Mouse (Mus musculus) Muller cell, postnatal 12 days (primary cell): ENCODE results near the gene Nat8.
"Not testable (repeated sequence)": the region's sequence is repeated elsewhere in the genome, so short reads cannot be mapped to it uniquely, and the experiment has no call there.

ENCODE experiments used
- DNase-seq: peaks from one replicate; pipeline ENCODE4 v3.0.0-alpha.2; 2015; ENCODE audit errors: inconsistent ontology term

The Nat8 gene

DNA sequence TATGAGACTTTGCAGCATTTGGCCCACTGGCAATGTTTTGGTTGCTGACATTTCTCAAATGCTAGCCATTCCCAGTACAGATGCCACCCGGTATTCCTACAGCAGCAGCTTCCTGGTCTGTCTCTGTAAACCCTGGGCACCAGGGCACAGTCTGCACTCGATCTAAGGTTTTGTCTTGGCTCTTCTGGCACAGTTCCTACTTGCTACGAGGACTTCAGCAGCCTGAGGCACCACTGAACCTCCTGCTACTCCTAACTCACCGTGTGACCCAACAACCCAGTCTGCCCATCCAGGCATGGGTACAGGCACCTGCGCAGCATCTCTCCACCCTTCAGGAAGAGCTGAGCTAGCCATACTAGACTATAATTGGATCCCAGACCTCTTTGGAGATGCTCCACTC lies 4.2 kb upstream of the Nat8 start:
- not testable (repeated sequence) for DNase-seq

DNA sequence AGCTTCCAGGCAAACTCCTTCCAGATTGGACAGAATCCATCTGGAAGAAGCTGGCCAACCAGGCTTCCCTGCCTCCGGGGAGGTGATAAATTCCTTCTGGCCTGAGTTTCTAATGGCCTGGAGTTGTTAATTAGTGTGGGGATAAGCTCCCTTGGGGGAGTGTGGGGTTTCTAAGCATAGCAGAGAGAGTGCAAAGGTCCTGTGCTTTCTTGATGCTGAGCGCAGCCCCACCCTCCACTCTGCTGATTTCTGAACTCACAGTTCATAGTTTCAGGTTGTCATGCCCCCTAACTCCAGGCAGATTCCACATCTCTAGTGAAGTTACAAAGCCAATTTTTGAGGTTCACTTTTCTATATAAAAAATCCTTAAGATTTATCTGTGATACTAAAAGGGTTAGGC lies 3.2 kb upstream of the Nat8 start:
- DNase-seq: not testable (repeated sequence)

DNA sequence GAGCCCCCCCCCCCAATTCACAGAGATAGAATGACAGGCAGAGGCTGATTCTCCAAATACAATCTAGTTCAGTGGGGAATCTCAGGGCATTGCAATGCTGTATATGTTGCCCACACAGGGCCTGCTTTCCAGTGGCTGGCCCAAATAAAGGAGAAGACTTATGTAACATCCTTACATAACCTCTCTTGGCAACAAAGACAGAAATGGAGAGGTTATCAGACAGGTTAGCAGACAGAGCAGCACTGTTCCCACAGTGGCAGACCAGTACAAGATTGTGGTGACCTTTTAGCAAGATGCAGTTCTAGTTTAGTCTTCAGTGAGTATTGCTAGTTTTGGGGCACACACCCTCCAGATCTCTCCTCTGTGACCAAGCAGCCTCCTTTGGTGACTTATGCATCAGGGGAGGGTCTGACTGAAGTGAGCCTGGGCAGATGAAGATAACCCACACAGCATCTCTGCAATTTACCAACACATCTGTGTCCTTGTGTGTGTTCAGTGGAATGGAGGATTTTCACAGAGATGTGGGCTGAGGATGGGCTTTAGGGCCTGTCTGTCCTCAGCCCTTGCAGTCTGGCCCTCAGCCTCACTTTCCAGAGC lies 2.7 kb upstream of the Nat8 start:
- peak; percentile 53 for DNase-seq

DNA sequence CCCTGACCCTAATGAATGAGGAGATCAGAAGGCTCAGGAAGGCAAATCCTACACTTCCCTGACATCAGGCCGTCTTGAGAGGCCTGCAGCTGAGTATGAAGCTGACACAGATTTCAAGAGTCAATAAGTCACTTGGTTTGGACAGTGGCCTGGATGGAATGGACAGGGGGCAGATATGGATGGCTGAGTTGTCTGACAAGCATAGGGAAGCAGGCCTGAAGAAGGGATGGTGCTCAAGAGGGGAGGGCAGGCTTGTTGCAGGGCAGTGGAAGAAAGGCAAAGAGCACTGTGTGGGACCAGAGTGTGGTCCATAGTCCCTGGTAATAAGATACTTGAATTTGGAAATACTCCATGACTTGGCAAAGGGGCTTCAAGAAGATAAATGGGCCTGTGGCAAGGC lies 2.4 kb downstream of the Nat8 start:
- DNase-seq: no peak

DNA sequence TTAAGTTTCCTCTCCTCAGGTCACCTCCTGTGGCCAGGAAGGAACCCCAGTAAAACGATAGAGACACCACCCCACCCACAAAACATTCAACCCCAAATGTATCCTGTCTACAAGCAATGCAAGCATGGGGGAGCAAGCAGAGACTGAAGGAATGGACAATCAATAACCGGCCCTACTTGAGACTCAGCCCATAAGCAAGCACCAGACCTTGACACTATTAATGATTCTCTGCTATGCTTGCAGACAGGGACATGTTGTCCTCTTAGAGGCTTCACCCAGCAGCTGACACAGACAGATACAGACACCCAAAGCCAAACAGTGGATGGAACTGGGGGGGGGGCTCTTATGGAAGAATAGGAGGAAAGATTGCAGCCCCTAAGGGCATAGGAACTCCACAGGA lies 6.0 kb downstream of the Nat8 start:
- no peak for DNase-seq

DNA sequence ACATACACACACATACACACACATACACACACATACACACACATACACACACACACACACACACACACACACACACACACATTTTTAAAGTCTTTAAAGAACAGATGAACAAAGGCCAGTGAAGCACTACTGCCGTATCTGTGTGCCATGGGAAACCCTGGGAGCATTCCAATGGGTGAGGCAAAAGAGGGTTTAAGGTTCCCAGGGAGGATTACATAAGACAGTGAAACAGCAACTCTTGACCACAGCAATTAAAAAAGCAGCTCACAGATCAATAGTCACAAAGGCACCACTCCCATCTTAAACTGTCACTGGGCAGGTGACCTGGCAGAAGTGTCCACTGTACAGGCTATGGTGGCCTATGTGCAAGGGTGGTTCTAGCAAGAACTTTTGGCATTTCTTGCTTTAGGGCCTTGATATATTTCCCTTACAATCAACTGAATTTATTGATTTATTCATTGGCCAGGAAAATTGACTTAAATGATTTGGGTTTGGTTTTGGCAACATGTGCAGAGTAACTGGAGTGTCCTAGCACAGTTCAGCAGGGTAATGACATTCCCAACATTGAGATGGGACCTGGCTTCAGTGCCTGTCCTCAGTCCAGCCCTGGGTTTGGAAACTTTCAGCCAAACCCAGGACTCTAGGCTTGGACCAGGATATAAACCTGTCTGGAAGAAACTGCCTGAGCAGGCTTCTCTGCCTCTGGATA lies 8.3 kb downstream of the Nat8 start:
- DNase-seq: no peak

DNA sequence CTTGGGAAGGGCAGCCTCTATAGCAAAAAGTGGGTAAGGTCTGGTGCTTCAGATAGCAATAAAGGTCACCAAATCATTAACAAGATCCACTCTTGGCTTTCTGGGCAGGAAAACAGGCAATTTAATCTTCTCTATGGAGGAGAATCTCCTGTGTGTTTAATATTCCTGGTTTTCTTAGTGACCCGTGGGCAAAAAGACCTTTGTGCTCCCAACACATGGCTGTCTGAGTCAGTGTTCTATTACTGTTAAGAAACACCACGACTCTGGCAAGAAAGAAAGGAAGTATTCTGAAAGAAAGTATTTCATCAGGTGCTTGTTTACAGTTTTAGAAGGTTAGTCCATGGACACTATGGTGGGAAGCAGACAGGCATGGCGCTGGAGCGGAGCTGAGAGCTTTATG lies 9.6 kb downstream of the Nat8 start:
- DNase-seq: no peak

DNA sequence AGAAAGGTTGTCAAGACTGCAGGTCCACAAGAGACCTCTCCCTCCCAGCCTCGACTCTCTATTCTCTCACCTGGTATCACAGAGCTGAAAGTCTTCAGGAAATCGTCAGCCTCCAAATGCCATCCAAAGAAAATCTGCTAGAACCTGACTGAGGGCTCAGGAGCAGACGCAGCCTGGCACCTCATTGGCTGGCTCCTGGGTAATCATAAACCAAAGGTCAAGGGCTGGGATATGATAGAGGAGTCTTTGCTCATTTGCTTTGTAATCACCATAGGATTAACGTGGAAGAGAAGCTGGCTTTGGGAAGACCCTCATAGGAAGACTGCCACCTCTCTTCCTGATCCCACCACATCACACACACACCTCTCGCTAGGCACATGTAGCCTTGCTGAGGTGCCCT lies 11.0 kb downstream of the Nat8 start, which contains the start of the genes Nat8f6 and Nat8f5:
Gene Nat8f6 (minus strand): TSS at position 118 of the 400 bp plus-strand sequence.
Gene Nat8f5 (minus strand): TSS at position 136 of the 400 bp plus-strand sequence.
- DNase-seq: no peak

DNA sequence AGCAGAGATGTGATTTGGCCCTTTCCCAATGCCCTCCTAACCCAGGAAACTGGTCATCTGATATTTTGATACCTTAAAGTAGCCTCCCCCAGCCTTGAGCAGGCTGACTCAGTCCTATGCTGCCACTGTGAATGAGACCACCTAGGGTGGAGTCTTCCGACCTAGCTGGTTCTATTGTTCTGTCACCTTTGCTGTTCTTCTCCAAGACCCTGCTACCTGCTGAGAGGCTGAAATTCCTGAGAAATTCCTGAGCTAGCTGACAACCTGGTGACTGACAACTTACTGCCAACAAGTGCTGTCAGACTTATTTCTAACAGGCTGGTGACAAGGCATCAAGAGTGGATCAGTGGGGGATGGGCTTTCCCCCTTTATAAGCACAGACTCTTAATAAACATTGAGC lies 13.5 kb downstream of the Nat8 start:
- DNase-seq: no peak

DNA sequence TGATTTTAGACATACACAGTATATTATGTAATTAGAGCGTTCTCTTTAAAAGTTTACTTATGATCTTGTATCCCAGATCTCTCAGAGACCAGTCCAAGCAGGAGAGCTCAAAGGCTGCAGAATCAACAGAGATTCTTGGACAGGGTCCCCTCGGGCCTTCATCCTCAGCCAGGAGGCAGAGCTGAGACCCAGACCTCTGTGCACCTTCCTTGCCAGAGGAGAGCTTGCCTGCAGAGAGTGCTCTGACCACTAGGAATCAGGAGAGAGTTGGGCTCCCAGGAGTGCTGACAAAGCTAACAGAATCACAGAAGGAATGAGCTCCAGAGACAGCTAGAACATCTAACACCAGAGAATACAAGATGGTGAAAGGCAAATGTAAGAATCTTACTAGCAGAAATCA lies 18.5 kb downstream of the Nat8 start:
- no peak for DNase-seq

DNA sequence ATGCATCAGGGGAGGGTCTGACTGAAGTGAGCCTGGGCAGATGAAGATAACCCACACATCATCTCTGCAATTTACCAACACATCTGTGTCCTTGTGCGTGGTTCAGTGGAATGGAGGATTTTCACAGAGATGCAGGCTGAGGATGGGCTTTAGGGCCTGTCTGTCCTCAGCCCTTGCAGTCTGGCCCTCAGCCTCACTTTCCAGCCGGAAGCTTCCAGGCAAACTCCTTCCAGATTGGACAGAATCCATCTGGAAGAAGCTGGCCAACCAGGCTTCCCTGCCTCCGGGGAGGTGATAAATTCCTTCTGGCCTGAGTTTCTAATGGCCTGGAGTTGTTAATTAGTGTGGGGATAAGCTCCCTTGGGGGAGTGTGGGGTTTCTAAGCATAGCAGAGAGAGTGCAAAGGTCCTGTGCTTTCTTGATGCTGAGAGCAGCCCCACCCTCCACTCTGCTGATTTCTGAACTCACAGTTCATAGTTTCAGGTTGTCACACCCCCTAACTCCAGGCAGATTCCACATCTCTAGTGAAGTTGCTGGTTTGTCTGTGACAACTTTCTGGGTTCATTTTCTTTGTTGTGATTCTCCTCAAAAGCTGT lies 20.8 kb downstream of the Nat8 start:
- DNase-seq: not testable (repeated sequence)

DNA sequence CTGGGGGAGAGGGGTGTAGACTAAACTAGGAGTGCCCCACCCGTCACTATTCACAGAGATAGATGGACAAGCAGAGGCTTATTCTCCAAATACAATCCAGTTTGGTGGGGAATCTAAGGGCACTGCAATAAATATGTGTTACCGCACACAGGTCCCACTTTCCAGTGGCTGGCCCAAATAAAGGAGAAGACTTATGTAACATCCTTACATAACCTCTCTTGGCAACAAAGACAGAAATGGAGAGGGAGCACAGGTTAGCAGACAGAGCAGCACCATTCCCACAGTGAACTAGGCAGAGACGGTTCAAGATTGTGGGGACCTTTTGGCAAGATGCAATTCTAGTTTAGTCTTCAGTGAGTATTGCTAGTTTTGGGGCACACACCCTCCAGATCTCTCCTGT lies 21.4 kb downstream of the Nat8 start:
- not testable (repeated sequence) for DNase-seq

DNA sequence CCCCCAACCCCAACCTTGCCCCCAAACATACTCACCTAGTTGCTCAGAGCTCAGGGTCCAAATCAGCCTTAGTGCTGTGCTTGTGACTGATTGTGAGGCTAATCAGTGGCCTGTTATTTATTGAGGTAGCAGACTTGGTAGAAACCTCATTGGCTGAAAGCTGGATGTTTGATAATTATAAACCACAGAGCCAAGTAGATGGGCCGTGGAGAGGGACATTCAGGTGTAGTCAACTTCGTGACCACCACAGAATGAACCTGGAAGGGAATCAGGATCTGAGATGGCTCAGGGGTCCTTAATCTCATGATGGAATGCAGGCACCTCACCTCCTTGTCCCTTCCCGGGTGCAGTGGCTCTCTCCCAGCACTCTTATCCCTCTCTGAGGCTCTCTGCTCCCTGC lies 22.1 kb downstream of the Nat8 start:
- DNase-seq: not testable (repeated sequence)

DNA sequence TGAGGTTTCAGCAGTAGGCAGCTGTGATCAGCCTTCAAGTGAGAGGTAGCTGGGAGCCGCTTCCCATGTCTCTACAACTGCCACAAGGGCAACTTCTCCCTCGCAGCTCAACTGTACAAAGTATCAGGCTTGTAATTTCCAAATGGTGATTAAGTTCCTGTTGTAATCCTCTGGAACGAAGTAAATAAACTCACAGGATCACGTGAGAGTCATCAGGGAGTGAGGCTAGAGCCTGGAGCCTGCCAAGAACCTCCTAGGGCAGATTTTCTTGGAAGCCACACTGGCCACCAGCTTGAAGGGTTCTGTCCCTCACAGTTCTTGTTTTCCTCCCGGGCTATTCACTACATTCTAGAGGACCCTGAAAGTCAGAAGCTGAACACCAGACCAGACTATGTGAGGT lies 28.7 kb downstream of the Nat8 start:
- not testable (repeated sequence) for DNase-seq
